Mouse (Mus musculus) liver, embryonic 12.5 days (tissue): ENCODE measurements around the gene Lce3f. TPM values are rescaled to one million over a fixed set of nuclear protein-coding genes. Genes with fewer than 3 reads are reported as not detected.

Experiments used
- ATAC-seq: fragments of 200-750 bp; cut with Nextera tagmentation; 2 replicates; pipeline ENCODE4 v1.8.0; 2017; ENCODE audit warnings: moderate number of reproducible peaks, mild to moderate bottlenecking, moderate library complexity
- H3K27ac ChIP-seq: fragments of 300-500 bp; sonication (generic); 2 replicates; pipeline ENCODE4 v1.5.1; 2016; ENCODE audit warnings: mild to moderate bottlenecking
- H3K27me3 ChIP-seq: fragments of 300-500 bp; sonication (generic); replicated peaks from 2 replicates; pipeline ENCODE4 v1.6.1; 2016; ENCODE audit warnings: mild to moderate bottlenecking, moderate library complexity
- H3K36me3 ChIP-seq: fragments of 300-500 bp; sonication (generic); 2 replicates; pipeline ENCODE4 v1.6.1; 2016; ENCODE audit warnings: mild to moderate bottlenecking, moderate library complexity
- H3K4me1 ChIP-seq: fragments of 300-500 bp; sonication (generic); 2 replicates; pipeline ENCODE4 v1.6.1; 2016
- H3K4me2 ChIP-seq: fragments of 300-500 bp; sonication (generic); 2 replicates; pipeline ENCODE4 v1.6.1; 2016; ENCODE audit warnings: mild to moderate bottlenecking, moderate library complexity
- H3K4me3 ChIP-seq: fragments of 300-500 bp; sonication (generic); 2 replicates; pipeline ENCODE4 v1.5.1; 2016; ENCODE audit warnings: mild to moderate bottlenecking, moderate library complexity
- H3K9ac ChIP-seq: fragments of 300-500 bp; sonication (generic); 2 replicates; pipeline ENCODE4 v1.6.1; 2016; ENCODE audit warnings: mild to moderate bottlenecking, moderate library complexity
- H3K9me3 ChIP-seq: fragments of 300-500 bp; sonication (generic); replicated peaks from 2 replicates; pipeline ENCODE4 v1.6.1; 2016; ENCODE audit warnings: mild to moderate bottlenecking, moderate library complexity
- WGBS: fragments of 180-500 bp; shearing (Covaris S2); methylation state at CpG from one replicate; pipeline ENCODE4 v1.1.7; 2016; ENCODE audit not compliant: insufficient replicate concordance; 5-methylcytosine and 5-hydroxymethylcytosine counted together
- polyA plus RNA-seq: library from polyadenylated mRNA; unstranded; fragments of >200 nt; fragmentation: Nextera tagmentation; extraction: Ambion mirVana; gene quantifications from 2 replicates; pipeline ENCODE4 v1.2.1, GENCODE M21; 2016

Gene Lce3f
- polyA plus RNA-seq, 1 experiment from 2014 or later = not detected

DNA sequence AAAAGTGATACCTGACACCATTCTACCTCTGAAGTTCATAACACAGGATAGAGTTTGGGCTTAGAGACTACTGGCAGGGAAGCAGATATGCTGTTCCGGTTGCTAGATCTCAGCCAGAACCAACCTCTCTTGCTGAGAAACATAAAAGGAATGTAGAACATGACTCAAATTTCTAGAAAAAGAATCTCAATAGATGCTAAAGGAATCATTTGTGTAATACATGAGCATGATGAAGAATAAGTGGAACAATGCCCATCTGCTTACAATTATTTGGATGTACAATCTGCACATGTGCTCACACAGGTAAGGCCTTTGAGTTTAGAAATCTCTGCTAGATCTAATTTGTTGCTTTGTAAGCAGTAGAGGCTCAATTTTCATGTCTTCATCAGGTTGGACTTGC is 29.1 kb downstream of the Lce3f start:
- no peaks in the 10 kb centered on the region for H3K36me3 ChIP-seq
- H3K9ac ChIP-seq = no peak overlapping the region
- no peaks in the 10 kb centered on the region for H3K9me3 ChIP-seq
- WGBS = 69% methylated on average over 1 of the region's 1 CpGs
- H3K4me2 ChIP-seq = no peak overlapping the region
- ATAC-seq = no peak
- H3K4me3 ChIP-seq = no peak overlapping the region
- no peak overlapping the region for H3K27ac ChIP-seq
- H3K4me1 ChIP-seq = no peaks in the 10 kb centered on the region
- no peaks in the 10 kb centered on the region for H3K27me3 ChIP-seq

DNA sequence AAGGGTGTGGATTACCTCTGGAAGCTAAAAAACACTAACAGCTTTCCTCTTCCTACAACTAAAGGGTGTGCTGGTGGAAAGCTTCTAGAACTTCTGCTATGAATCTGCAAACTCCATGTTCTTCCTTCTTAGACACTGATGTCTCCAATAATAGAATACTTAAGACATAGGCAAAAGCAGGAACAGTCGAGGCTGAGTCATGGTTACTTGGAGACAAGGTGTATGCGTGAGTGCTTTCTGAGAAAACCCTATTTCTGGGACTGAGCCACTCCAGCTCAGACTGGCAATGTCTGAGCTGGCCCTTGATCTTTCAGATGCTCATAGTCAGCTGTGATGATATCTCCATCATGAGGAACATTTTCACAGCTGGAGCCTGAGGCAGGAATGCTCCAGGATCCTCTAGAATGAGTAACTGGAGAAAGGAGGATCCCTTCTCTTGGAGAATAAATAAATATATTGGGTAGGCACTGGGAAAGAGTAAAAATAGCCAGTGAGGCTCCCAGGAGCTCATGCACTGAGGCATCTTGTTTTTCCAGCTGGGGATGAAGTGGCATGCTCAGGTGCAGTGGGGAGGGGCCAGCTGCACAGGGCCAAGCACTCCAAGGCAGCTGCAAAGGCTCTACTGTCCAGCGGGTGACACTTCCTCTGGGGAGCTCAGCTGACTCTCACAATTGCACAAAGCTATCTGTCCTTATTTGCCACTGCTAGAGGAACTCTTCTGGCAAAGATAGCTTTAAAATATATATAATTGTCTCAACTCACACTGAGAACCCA is 31.6 kb downstream of the Lce3f start:
- 57% methylated on average over 3 of the region's 3 CpGs for WGBS
- no peak for ATAC-seq
- Histone ChIP-seq H3K36me3 (no peaks in the 10 kb centered on the region), H3K4me2 (no peak overlapping the region), H3K27ac (no peak overlapping the region), H3K27me3 (no peaks in the 10 kb centered on the region), H3K4me1 (no peaks in the 10 kb centered on the region), H3K4me3 (no peak overlapping the region), H3K9me3 (no peaks in the 10 kb centered on the region), H3K9ac (no peak overlapping the region)

DNA sequence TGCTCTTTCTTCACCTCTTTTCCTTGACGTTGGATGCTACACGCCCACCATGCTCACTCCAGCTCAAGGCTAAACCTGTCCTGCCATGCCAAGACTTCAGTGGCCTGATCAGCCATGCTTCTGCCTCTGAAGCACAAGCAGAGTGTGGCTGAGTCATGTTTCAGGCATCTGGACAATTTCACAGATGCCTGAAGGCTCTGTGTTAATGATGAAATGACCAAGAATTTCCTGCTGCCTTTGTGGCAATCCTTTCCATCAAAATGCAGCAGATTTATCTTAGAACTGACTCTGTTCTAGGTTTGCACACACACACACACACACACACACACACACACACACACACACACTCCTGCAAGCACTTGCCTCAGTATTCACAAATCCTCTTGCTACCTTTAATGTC is 33.5 kb downstream of the Lce3f start:
- Histone ChIP-seq H3K9ac (no peak overlapping the region), H3K9me3 (no peaks in the 10 kb centered on the region), H3K27ac (no peak overlapping the region), H3K27me3 (no peaks in the 10 kb centered on the region), H3K4me1 (no peaks in the 10 kb centered on the region), H3K4me2 (no peak overlapping the region), H3K36me3 (no peaks in the 10 kb centered on the region), H3K4me3 (no peak overlapping the region)
- WGBS = 71% methylated on average over 2 of the region's 2 CpGs
- no peak for ATAC-seq

DNA sequence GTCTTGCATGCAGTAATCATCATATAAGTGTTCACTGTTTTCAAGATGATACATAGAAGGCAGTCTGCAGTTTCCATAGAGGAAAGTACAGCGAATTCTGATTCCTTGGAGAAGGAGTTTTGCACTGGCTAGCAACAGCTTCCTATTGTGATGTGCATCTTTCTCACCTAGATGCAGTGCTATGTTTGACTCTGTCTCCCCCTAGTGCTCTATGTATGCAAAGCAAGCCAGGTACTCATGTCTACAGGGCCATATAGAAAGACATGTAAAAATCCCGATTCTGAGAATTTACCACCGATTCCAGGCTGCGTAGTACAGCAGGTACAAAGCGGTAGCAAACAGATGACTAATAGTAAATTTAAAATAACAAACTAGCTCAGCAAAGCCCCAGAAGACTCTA is 39.4 kb downstream of the Lce3f start:
- Histone ChIP-seq H3K9me3 (no peaks in the 10 kb centered on the region), H3K27ac (no peak overlapping the region), H3K4me2 (no peak overlapping the region), H3K4me1 (no peaks in the 10 kb centered on the region), H3K4me3 (no peak overlapping the region), H3K36me3 (no peaks in the 10 kb centered on the region), H3K27me3 (no peaks in the 10 kb centered on the region), H3K9ac (no peak overlapping the region)
- 40% methylated on average over 5 of the region's 5 CpGs for WGBS
- ATAC-seq = no peak

Other genes starting within 250 kb of the Lce3f start
- not detected in 2 replicates for gene Lce1g, start 239.9 kb upstream of the Lce3f start, polyA plus RNA-seq
- not detected in 2 replicates for gene Lce1h, start 227.2 kb upstream of the Lce3f start, polyA plus RNA-seq
- not detected in 2 replicates for gene Lce1i, start 213.3 kb upstream of the Lce3f start, polyA plus RNA-seq
- gene Lce1j, start 201.7 kb upstream of the Lce3f start, polyA plus RNA-seq = not detected in 2 replicates
- not detected in 2 replicates for gene Lce1k, start 184.3 kb upstream of the Lce3f start, polyA plus RNA-seq
- not detected in 2 replicates for gene Kprp, start 165.0 kb upstream of the Lce3f start, polyA plus RNA-seq
- gene Lce1l, start 140.9 kb upstream of the Lce3f start, polyA plus RNA-seq = not detected in 2 replicates
- not detected in 2 replicates for gene 2310050C09Rik, start 122.0 kb upstream of the Lce3f start, polyA plus RNA-seq
- not detected in 2 replicates for gene Lce3a, start 66.0 kb upstream of the Lce3f start, polyA plus RNA-seq
- gene Lce3b, start 59.2 kb upstream of the Lce3f start, polyA plus RNA-seq = not detected in 2 replicates
- gene Lce3c, start 47.7 kb upstream of the Lce3f start, polyA plus RNA-seq = not detected in 2 replicates
- not detected in 2 replicates for gene Lce3d, start 34.8 kb upstream of the Lce3f start, polyA plus RNA-seq
- gene Lce3e, start 25.2 kb upstream of the Lce3f start, polyA plus RNA-seq = not detected in 2 replicates
- not detected in 2 replicates for gene Crct1, start 23.5 kb downstream of the Lce3f start, polyA plus RNA-seq
- not detected in 2 replicates for gene Lce1m, start 26.8 kb downstream of the Lce3f start, polyA plus RNA-seq
- gene Gm4858, start 76.6 kb downstream of the Lce3f start, polyA plus RNA-seq = not detected in 2 replicates
- gene Crnn, start 152.6 kb downstream of the Lce3f start, polyA plus RNA-seq = not detected in 2 replicates
- gene Flg2, start 205.1 kb downstream of the Lce3f start, polyA plus RNA-seq = not detected in 2 replicates